Mouse (Mus musculus) embryonic facial prominence, embryonic 15.5 days (tissue): ENCODE measurements at regions not wholly inside any gene's neighbourhood (a gene's known extent, or its start where the extent isn't known, plus 50 kb on each side); places are given as distances from the start of the nearest gene placed in this dataset.
"Not testable (repeated sequence)": the region's sequence is repeated elsewhere in the genome, so short reads cannot be mapped to it uniquely, and the experiment has no call there.

ENCODE experiments used
- ATAC-seq: fragments of 200-750 bp; cut with Nextera tagmentation; 2 replicates; pipeline ENCODE4 v1.8.0; 2017; ENCODE audit warnings: low read depth, moderate TSS enrichment; ENCODE audit not compliant: insufficient number of reproducible peaks, low FRiP score, low TSS enrichment
- H3K27ac ChIP-seq: fragments of 300-500 bp; sonication (generic); replicated peaks from 2 replicates; pipeline ENCODE4 v1.5.1; 2015; ENCODE audit warnings: mild to moderate bottlenecking, inconsistent platforms
- H3K27me3 ChIP-seq: fragments of 300-500 bp; sonication (generic); 2 replicates; pipeline ENCODE4 v1.6.1; 2015; ENCODE audit warnings: inconsistent platforms
- H3K36me3 ChIP-seq: fragments of 300-500 bp; sonication (generic); 2 replicates; pipeline ENCODE4 v1.6.1; 2015; ENCODE audit warnings: mild to moderate bottlenecking, inconsistent platforms
- H3K4me1 ChIP-seq: fragments of 300-500 bp; sonication (generic); 2 replicates; pipeline ENCODE4 v1.6.1; 2015; ENCODE audit warnings: inconsistent platforms
- H3K4me2 ChIP-seq: fragments of 300-500 bp; sonication (generic); replicated peaks from 2 replicates; pipeline ENCODE4 v1.6.1; 2015; ENCODE audit warnings: mild to moderate bottlenecking, inconsistent platforms
- H3K4me3 ChIP-seq: fragments of 300-500 bp; sonication (generic); replicated peaks from 2 replicates; pipeline ENCODE4 v1.5.1; 2015; ENCODE audit warnings: mild to moderate bottlenecking, inconsistent platforms
- H3K9ac ChIP-seq: fragments of 300-500 bp; sonication (generic); 2 replicates; pipeline ENCODE4 v1.6.1; 2015; ENCODE audit warnings: inconsistent platforms
- H3K9me3 ChIP-seq: fragments of 300-500 bp; sonication (generic); replicated peaks from 2 replicates; pipeline ENCODE4 v1.6.1; 2016; ENCODE audit warnings: inconsistent platforms
- WGBS: fragments of 180-500 bp; shearing (Covaris S2); methylation state at CpG from one replicate; pipeline ENCODE4 v1.1.7; 2015; 5-methylcytosine and 5-hydroxymethylcytosine counted together

DNA sequence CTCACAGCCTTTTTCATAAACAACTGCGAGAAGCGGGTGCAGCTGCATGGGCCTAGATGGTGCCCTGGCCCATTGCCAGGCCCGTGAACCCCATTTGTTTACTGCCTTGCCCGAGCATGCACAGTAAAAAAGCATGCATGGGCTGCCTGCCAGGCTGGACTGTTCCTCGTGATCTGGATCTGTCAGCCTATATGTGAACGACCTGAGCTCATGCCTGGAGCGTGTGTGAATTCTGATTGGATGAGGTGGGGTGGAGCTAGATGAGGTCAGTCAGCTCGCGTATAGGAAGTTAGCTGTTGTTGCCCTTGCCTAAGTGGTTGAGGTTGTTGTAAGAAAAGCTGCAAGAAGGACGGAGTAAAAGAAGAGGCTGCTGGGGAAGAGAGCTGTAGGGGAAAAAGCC lies 194.9 kb downstream of the Teddm3 start:
- ATAC-seq, result no peak
- peak overlapping the region; percentile 83 for H3K27ac ChIP-seq
- no peak overlapping the region for H3K9ac ChIP-seq
- WGBS, result 44% methylated on average over 10 of the region's 10 CpGs
- H3K36me3 ChIP-seq, result no peaks in the 10 kb centered on the region
- no peaks in the 10 kb centered on the region for H3K9me3 ChIP-seq
- no peak overlapping the region; the same call in 1 of the 2 replicates for H3K4me2 ChIP-seq
- no peaks in the 10 kb centered on the region for H3K27me3 ChIP-seq
- no peak overlapping the region for H3K4me3 ChIP-seq
- 0 out of 2 replicates have a peak, but pooled peaks cover 3% of the 10 kb centered on the region for H3K4me1 ChIP-seq

DNA sequence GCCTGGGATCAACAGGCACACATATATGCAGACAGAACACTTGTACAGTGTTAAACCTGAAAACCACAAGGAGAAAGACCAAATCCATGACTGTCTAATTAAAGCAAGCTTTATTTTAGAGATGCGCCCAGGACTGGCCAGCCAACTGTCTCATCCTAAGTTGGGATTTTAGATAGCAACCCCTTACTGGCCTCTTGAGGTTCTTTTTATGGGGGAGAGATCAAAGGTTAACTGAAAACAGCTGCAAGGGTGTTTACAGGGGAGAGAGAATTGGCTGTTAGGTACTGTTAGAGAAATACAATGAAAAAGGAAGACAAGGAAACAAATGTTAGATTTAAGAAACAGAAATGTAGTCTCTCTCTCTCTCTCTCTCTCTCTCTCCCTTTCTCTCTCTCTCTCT lies 202.4 kb upstream of the Thpo start:
- ATAC-seq, result no peak
- no peaks in the 10 kb centered on the region for H3K9me3 ChIP-seq
- H3K27ac ChIP-seq, result no peak overlapping the region
- no peak overlapping the region for H3K4me3 ChIP-seq
- H3K4me1 ChIP-seq, result no peaks in the 10 kb centered on the region
- H3K27me3 ChIP-seq, result no peaks in the 10 kb centered on the region
- no peak overlapping the region for H3K9ac ChIP-seq
- no peak overlapping the region for H3K4me2 ChIP-seq
- H3K36me3 ChIP-seq, result no peaks in the 10 kb centered on the region
- 46% methylated on average over 1 of the region's 1 CpGs for whole genome bisulfite sequencing

DNA sequence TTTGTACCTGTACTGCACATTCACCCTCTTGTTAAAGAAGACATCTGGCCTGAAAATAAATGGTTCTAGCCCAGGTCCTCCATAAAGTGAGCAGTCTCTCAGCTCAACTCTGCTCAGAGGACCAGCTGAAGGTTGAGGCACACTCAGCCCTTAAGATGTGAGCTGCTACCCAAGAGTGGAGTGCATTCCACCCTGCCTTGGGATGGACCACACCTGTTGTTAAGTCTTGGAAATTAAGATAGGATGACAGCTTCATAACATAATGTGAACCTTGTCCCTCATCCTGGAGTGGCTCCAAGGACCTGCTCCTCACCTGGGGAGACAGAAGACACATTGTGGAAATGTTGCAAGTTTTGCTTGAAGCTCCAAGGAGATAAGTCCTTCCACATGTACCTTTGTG lies 200.5 kb upstream of the Thpo start:
- not testable (repeated sequence) for H3K9me3 ChIP-seq, H3K4me2 ChIP-seq, H3K27me3 ChIP-seq, H3K9ac ChIP-seq, H3K36me3 ChIP-seq, H3K4me1 ChIP-seq, H3K27ac ChIP-seq, H3K4me3 ChIP-seq, ATAC-seq

DNA sequence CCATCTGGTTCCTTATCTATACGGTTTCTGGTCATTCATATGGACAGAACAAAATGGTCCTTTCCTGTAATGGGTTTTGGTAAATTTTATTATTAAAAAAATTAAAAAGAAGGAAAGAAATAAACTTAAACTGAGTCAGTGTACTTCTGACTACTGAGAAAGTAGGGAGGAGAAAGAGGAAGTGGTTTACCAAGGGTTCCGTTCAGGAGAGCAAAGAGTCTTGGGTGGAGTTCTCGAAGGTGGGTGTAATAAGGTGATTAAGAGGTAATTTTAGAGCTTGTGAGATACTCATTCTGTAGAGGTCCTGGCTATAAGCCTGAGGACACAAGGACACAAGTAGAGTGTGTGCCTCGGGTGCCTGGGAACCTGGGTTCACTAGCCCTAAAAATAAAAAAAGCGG lies 195.7 kb upstream of the Thpo start:
- H3K36me3 ChIP-seq, H3K27ac ChIP-seq, H3K9ac ChIP-seq, H3K4me2 ChIP-seq, H3K4me1 ChIP-seq, H3K9me3 ChIP-seq, ATAC-seq, H3K27me3 ChIP-seq, H3K4me3 ChIP-seq: not testable (repeated sequence)
- 78% methylated on average over 5 of the region's 5 CpGs for WGBS

DNA sequence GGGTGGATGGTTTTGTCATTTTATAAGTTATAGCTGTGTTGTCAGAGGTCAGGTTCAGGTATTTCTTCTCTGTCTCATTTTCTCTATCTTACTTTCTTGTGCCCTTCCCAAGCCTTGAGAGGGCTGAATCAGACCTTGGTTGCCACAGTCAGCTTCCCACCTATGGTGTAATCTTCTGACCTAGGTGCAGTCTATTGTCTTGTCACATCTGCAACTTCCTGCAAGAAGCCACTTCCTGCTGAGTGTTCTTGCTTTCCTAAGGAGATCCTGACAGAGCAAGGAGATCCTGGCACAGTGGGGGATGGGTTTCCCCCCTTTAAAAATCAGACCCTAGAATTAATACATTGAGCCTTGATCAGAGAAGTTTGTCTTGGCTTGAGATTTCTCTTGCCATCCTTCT lies 191.5 kb upstream of the Thpo start:
- not testable (repeated sequence) for H3K27me3 ChIP-seq, H3K9me3 ChIP-seq, H3K27ac ChIP-seq, H3K9ac ChIP-seq, ATAC-seq, H3K4me1 ChIP-seq, H3K4me2 ChIP-seq, H3K36me3 ChIP-seq, H3K4me3 ChIP-seq

DNA sequence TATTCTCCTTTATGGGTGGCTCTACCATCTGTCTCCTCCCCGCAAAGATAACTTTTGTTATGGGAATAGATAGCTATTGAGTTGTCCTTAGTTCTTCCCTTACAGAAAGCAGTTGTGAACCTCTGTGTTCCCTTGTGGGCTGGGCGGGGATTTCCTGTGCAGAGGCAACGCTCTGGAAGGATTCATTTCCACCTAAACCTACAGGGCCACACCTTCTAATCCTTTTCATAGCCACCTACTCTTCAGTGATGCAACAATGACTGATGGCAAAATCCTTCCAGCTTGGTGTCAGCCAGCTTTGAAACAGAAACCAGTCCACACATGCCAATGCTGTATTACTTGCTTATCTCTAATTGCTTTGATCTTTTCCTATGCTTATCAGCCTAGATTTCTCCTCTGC lies 176.6 kb upstream of the Thpo start:
- not testable (repeated sequence) for H3K4me2 ChIP-seq, ATAC-seq, H3K4me3 ChIP-seq, H3K27ac ChIP-seq, H3K9ac ChIP-seq, H3K27me3 ChIP-seq, H3K4me1 ChIP-seq, H3K9me3 ChIP-seq, H3K36me3 ChIP-seq
- 65% methylated on average over 3 of the region's 3 CpGs for WGBS

DNA sequence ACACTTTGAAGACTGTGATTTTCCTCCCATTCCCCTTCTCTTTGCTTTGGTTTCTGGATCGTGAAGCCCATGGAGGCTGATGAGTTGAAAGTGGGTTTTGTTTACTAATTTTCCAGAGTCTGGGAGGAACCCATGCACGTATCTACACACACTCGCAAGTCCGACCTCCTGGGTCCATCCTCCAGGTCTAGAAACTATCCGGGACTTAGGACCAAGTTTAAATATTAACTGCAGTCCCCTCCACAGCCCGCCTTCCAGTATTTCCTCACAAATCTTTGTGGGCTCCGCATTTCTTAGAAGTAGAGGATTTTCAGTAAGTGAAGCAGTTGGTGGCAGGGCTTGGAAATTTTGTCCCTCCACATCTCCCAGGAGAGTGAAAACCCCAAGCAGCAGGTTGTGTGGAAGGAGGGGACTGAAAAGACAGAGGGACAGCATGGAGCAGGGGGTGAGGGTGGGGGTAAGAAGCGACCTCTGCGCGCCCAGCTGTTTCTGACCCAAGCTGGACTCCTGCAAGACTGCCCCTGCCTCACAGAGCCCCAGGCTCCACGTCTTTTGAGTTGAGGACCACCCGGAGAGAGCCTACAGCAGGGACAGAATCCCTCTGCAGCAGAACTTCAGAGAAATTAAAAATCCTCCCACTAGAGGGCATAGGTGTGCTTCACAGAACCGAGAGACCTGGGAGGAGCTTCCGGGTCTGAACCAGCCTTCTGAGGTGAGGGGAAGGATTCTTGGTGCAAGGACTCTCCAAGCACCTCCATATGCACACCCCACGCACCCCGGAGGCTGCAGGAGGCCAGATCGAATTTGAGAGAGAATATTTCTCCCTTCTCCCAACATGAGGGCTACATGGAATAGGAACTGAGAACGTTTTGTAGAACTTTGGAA lies 174.4 kb upstream of the Thpo start:
- not testable (repeated sequence) for H3K27me3 ChIP-seq, H3K9me3 ChIP-seq, H3K4me3 ChIP-seq, H3K27ac ChIP-seq, H3K4me1 ChIP-seq, H3K36me3 ChIP-seq, H3K9ac ChIP-seq, H3K4me2 ChIP-seq, ATAC-seq
- 38% methylated on average over 17 of the region's 18 CpGs for WGBS

DNA sequence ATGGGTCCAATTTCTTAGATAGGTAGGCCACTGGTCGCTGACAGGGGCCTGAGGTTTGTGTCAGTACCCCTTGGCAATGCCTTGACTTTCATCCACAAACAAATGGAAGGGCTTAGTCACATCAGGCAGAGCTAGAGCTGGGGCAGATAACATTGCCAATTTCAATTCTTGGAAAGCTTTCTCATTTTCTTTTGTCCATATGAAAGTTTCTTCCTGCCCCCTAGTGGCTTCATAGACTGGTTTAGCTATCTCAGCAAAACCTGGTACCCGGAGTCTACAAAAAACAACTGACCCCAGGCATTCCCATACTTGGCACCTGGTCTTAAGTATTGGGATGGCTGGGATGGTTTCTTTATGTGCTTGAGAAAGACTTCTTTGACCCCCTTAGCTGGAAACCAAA lies 161.4 kb upstream of the Thpo start:
- no peak overlapping the region for H3K4me2 ChIP-seq
- ATAC-seq, result no peak
- no peaks in the 10 kb centered on the region for H3K27me3 ChIP-seq
- no peak overlapping the region for H3K9ac ChIP-seq
- H3K36me3 ChIP-seq, result no peaks in the 10 kb centered on the region
- 41% methylated on average over 2 of the region's 2 CpGs for WGBS
- H3K27ac ChIP-seq, result no peak overlapping the region
- no peak overlapping the region for H3K4me3 ChIP-seq
- no peaks in the 10 kb centered on the region for H3K9me3 ChIP-seq
- H3K4me1 ChIP-seq, result no peaks in the 10 kb centered on the region

DNA sequence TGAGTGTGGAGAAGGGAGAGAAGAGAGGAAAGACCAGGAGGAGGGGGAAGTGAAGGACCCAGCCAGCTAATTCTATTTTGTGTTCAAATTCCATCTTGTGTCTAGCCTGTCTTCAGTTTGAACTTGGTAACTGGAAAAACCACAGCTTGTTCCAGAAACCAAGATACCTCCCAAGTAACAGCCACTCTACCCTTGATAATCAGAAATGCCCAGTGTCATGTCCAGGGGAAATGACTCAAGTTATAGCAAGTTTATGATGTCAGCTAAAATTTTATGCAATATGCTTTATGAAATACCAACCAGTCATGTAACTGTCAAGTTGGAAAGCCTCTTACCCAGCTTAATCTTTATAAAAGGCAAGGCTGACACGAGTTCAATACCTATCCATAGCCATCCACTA lies 137.4 kb upstream of the Thpo start:
- Histone ChIP-seq H3K9ac (no peak overlapping the region), H3K4me2 (no peak overlapping the region), H3K4me3 (no peak overlapping the region), H3K27ac (no peak overlapping the region), H3K9me3 (no peaks in the 10 kb centered on the region), H3K36me3 (no peaks in the 10 kb centered on the region), H3K4me1 (no peaks in the 10 kb centered on the region), H3K27me3 (no peaks in the 10 kb centered on the region)
- no peak for ATAC-seq
- 48% methylated on average over 1 of the region's 1 CpGs for WGBS

DNA sequence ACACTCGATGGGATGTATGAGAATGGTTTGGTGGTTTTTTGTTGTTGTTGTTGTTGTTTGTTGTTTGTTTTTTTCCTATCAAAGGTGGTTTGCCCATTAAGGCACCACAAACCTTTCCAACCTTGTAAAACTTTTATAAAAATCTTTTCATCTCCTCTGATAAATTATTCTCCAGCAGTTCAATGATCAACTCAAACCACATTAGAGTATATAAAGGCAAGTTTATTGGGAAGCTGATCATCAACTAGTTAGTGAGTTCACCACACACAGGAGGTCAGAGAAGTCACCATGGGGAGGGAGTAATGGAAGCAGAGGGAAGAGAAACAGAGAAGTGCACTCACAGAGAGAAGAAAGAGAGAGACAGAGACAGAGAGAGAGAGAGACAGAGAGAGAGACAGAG lies 132.5 kb upstream of the Thpo start:
- H3K9me3 ChIP-seq, result no peaks in the 10 kb centered on the region
- H3K27ac ChIP-seq, result no peak overlapping the region
- no peak for ATAC-seq
- H3K4me3 ChIP-seq, result no peak overlapping the region
- 89% methylated on average over 1 of the region's 1 CpGs for WGBS
- H3K9ac ChIP-seq, result no peak overlapping the region
- H3K4me2 ChIP-seq, result no peak overlapping the region
- no peaks in the 10 kb centered on the region for H3K27me3 ChIP-seq
- H3K4me1 ChIP-seq, result no peaks in the 10 kb centered on the region
- H3K36me3 ChIP-seq, result no peaks in the 10 kb centered on the region

DNA sequence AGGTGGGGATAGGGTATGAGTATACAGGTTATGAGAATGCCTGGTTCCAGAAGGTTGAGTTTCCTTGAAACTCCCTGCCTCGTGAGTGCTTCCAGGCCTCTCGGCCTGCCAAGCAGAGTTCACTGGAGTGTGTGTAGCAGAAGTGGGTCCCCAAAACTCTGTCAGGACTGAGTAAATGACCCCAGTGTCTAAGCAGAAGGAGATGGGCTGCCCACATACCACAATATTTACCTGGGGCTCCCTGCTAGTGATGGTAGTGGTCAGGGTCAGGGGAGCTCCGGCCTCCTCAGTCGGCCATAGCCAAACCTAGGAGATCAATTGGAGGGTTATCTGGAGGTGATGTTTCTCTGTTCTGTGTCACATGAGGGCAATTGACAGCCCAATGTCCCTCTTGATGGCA lies 126.9 kb upstream of the Thpo start:
- H3K9me3 ChIP-seq, result no peaks in the 10 kb centered on the region
- ATAC-seq, result no peak
- no peak overlapping the region for H3K27ac ChIP-seq
- H3K9ac ChIP-seq, result no peak overlapping the region
- no peaks in the 10 kb centered on the region for H3K36me3 ChIP-seq
- 91% methylated on average over 4 of the region's 4 CpGs for WGBS
- no peaks in the 10 kb centered on the region for H3K4me1 ChIP-seq
- H3K27me3 ChIP-seq, result no peaks in the 10 kb centered on the region
- H3K4me3 ChIP-seq, result no peak overlapping the region
- H3K4me2 ChIP-seq, result no peak overlapping the region

DNA sequence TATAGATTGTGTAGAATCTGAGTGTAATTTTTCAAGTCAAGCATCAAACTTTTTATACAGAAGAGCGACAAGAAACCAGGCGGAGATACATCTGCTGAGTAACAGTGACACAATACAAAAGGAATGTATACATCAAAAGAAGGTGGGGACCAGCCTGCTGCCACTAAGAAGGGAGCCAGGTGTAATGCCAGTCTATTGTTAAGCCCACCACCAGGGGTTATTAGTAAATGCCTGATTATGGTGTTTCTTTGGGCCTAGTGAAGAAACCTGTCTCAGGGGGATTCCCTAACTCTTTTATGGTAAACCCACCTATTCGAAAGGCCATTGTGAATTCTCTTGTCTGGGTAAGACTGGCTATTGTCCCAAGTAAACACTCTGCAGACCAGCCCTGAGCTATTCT lies 126.3 kb upstream of the Thpo start:
- not testable (repeated sequence) for H3K9ac ChIP-seq, H3K4me1 ChIP-seq, H3K27ac ChIP-seq, ATAC-seq, H3K36me3 ChIP-seq, H3K9me3 ChIP-seq, H3K4me3 ChIP-seq, H3K27me3 ChIP-seq, H3K4me2 ChIP-seq
- WGBS, result 77% methylated on average over 3 of the region's 3 CpGs
